Mouse (Mus musculus): ENCODE results near the gene Gga3. TPM values are rescaled to one million over a fixed set of nuclear protein-coding genes. Genes with fewer than 3 reads are reported as not detected.

Gga3 gene
- polyA plus RNA-seq, 1 experiment from 2014 or later: 17.9 TPM

GRCm38 (mm10) chr11:115582913-115583606 lies 20.8 kb downstream of the Gga3 start:
- Histone ChIP-seq H3K27ac (ENCODE audit: low read depth, low read length) (no peak overlapping the region), H3K4me1 (ENCODE audit: control insufficient read depth, insufficient read depth, low read length) (no peaks in the 10 kb centered on the region), H3K4me2 (no peak overlapping the region), H3K9me3 (replicated peaks; ENCODE audit: control insufficient read depth, low read length) (no peaks in the 10 kb centered on the region), H3K4me3 (ENCODE audit: low read depth, low read length) (no peak overlapping the region), H3K27me3 (ENCODE audit: control insufficient read depth, insufficient read depth, low read length) (no peaks in the 10 kb centered on the region), H3K9ac (ENCODE audit: low read depth, low read length) (no peak overlapping the region), H3K36me3 (ENCODE audit: control insufficient read depth, insufficient read depth, low read length) (peaks cover 57% of the 10 kb centered on the region)
- WGBS (ENCODE audit: insufficient replicate concordance): 81% methylated on average over 10 of the region's 10 CpGs
- no peak for ATAC-seq (replicated peaks; ENCODE audit: insufficient number of reproducible peaks, low FRiP score, low TSS enrichment)

DNA sequence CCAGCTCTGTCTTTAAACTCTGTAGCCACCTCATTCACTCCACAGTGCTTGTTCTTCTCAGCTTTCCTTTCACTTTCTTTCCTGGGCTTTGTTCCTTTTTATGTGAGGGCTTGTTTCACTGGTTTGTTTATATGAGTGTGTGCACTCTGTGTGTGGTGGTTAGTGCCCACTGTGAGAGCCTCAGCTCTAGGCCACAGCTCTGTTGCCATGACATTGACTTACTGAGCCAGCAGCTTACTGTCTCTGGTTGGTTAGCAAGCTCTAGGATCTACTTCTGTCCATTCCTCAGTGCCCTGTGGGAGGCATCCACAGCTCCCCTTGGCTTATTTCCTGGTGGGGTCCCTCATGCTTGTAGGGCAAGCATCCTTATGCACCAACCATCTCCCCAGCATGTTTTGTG lies 24.8 kb downstream of the Gga3 start:
- no peak overlapping the region for H3K4me2 ChIP-seq
- peaks cover 35% of the 10 kb centered on the region for H3K36me3 ChIP-seq (ENCODE audit: control insufficient read depth, insufficient read depth, low read length)
- H3K27me3 ChIP-seq (ENCODE audit: control insufficient read depth, insufficient read depth, low read length): no peaks in the 10 kb centered on the region
- H3K9ac ChIP-seq (ENCODE audit: low read depth, low read length): no peak overlapping the region
- no peak overlapping the region for H3K27ac ChIP-seq (ENCODE audit: low read depth, low read length)
- H3K4me3 ChIP-seq (ENCODE audit: low read depth, low read length): no peak overlapping the region
- no peaks in the 10 kb centered on the region for H3K4me1 ChIP-seq (ENCODE audit: control insufficient read depth, insufficient read depth, low read length)
- ATAC-seq (replicated peaks; ENCODE audit: insufficient number of reproducible peaks, low FRiP score, low TSS enrichment): no peak
- no peaks in the 10 kb centered on the region for H3K9me3 ChIP-seq (replicated peaks; ENCODE audit: control insufficient read depth, low read length)

DNA sequence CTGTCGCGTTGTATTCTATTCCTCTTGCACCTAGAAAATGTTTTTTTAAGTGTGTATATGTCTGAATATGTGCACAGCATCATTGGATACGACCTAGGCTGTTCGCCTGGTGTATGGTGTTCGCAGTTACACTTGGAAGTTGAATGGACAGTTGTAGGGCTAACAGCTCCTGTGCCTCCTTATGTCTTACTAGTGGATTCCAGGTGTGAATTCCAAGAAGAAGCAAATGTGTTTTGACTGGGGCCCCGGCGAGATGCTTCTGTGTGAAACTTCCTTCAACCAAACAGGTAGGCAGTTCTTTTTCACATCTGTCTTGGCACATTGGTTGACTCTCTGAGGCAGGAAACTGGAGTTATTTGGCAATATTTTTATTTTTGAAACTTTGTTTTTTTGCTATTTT lies 38.9 kb downstream of the Gga3 start:
- 15% methylated on average over 7 of the region's 7 CpGs for WGBS (ENCODE audit: insufficient replicate concordance)
- ATAC-seq (replicated peaks; ENCODE audit: insufficient number of reproducible peaks, low FRiP score, low TSS enrichment): no peak
- Histone ChIP-seq H3K27ac (ENCODE audit: low read depth, low read length) (no peak overlapping the region), H3K9ac (ENCODE audit: low read depth, low read length) (peak overlapping the region; percentile 91), H3K4me2 (peak overlapping the region; percentile 85), H3K4me3 (ENCODE audit: low read depth, low read length) (peak overlapping the region; percentile 86), H3K4me1 (ENCODE audit: control insufficient read depth, insufficient read depth, low read length) (peaks cover 9% of the 10 kb centered on the region), H3K27me3 (ENCODE audit: control insufficient read depth, insufficient read depth, low read length) (no peaks in the 10 kb centered on the region), H3K36me3 (ENCODE audit: control insufficient read depth, insufficient read depth, low read length) (peaks cover 18% of the 10 kb centered on the region), H3K9me3 (replicated peaks; ENCODE audit: control insufficient read depth, low read length) (no peaks in the 10 kb centered on the region)

DNA sequence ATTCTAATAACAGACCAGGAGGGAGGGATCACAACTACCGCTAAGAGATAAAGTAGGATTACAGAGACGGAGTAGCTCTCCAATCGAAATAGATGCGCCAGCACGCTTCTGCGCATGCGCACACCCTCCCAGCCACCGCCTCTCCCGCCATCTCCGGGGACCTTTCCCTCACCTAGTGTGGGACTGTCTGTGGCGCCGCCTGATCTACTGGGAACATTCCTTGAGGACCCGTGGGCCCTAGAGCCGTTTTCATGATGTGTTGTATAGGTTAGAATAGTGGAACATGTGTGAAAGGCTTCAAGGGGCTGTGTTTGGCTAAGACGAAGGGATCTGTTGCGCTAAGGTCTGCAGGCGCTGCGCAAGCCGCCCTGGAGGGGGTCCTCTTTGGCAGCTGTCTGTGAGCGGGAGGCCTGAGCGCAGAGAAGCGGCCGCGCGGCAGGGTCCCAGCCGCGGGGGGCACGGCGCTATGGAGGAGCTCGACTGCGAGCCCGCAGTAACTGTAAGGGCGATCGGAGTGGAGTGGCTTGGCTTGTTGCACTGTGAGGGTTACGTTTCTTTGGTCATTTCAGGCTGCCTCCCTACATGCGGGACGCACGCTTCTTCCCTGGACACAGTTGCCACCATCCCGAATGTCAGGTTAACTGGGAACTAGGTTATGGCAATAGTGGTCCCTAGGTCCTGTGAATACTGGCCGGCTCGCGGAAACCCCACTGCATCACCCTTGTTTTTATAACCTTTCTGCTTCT lies 39.6 kb downstream of the Gga3 start, which contains the start of gene Nup85:
Gene Nup85, plus strand, starts transcription at position 371 of the 746 bp plus-strand sequence.
- peak within 1 kb of the TSS; percentile 85 for H3K4me2 ChIP-seq
- H3K27me3 ChIP-seq (ENCODE audit: control insufficient read depth, insufficient read depth, low read length): no peaks in the 10 kb centered on the region
- H3K4me3 ChIP-seq (ENCODE audit: low read depth, low read length): peak within 1 kb of the TSS; percentile 86

DNA sequence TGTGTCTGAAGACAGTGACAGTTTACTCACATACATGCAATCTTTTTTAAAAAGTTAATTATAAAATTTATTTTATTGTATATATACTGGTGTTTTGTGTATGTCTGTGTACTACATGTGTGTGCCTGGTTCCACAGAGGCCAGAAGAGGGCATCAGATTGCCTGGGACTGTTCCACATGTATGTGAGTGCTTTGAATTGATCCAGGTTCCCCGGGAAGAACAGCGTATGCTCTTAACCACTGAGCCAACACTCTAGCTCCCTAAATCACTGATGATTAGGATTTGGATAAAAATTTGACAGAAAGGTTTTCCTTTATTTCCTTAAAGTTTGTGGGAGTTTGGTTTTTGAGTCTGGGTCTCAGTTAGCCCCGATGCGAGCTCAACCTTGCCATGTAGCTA lies 40.4 kb downstream of the Gga3 start:
- H3K4me2 ChIP-seq: peak overlapping the region; percentile 85
- ATAC-seq (replicated peaks; ENCODE audit: insufficient number of reproducible peaks, low FRiP score, low TSS enrichment): no peak
- H3K9ac ChIP-seq (ENCODE audit: low read depth, low read length): peak overlapping the region; percentile 91
- 37% methylated on average over 4 of the region's 4 CpGs for WGBS (ENCODE audit: insufficient replicate concordance)
- H3K27ac ChIP-seq (ENCODE audit: low read depth, low read length): peak overlapping the region; percentile 84
- no peaks in the 10 kb centered on the region for H3K9me3 ChIP-seq (replicated peaks; ENCODE audit: control insufficient read depth, low read length)
- no peaks in the 10 kb centered on the region for H3K27me3 ChIP-seq (ENCODE audit: control insufficient read depth, insufficient read depth, low read length)
- peaks cover 9% of the 10 kb centered on the region for H3K4me1 ChIP-seq (ENCODE audit: control insufficient read depth, insufficient read depth, low read length)
- H3K4me3 ChIP-seq (ENCODE audit: low read depth, low read length): peak overlapping the region; percentile 86
- 0 out of 2 replicates have a peak, but pooled peaks cover 6% of the 10 kb centered on the region for H3K36me3 ChIP-seq (ENCODE audit: control insufficient read depth, insufficient read depth, low read length)

More for the DNA sequence above, 39.6 kb downstream of the Gga3 start, which contains the start of gene Nup85:
- Histone ChIP-seq H3K27ac (ENCODE audit: low read depth, low read length) (peak within 1 kb of the TSS; percentile 84), H3K9ac (ENCODE audit: low read depth, low read length) (peak within 1 kb of the TSS; percentile 91), H3K4me1 (ENCODE audit: control insufficient read depth, insufficient read depth, low read length) (peaks cover 9% of the 10 kb centered on the region), H3K36me3 (ENCODE audit: control insufficient read depth, insufficient read depth, low read length) (peaks cover 12% of the 10 kb centered on the region; the same call in 1 of the 2 replicates), H3K9me3 (replicated peaks; ENCODE audit: control insufficient read depth, low read length) (no peaks in the 10 kb centered on the region)
- ATAC-seq (replicated peaks; ENCODE audit: insufficient number of reproducible peaks, low FRiP score, low TSS enrichment): peak; percentile 91
- WGBS (ENCODE audit: insufficient replicate concordance): under 1% methylated on average over 42 of the region's 42 CpGs

GRCm38 (mm10) chr11:115555717-115556116 lies 48.1 kb downstream of the Gga3 start:
- H3K4me2 ChIP-seq: no peak overlapping the region
- H3K27me3 ChIP-seq (ENCODE audit: control insufficient read depth, insufficient read depth, low read length): no peaks in the 10 kb centered on the region
- no peak overlapping the region for H3K27ac ChIP-seq (ENCODE audit: low read depth, low read length)
- H3K4me1 ChIP-seq (ENCODE audit: control insufficient read depth, insufficient read depth, low read length): no peaks in the 10 kb centered on the region
- no peaks in the 10 kb centered on the region for H3K9me3 ChIP-seq (replicated peaks; ENCODE audit: control insufficient read depth, low read length)
- no peak overlapping the region for H3K9ac ChIP-seq (ENCODE audit: low read depth, low read length)
- no peaks in the 10 kb centered on the region for H3K36me3 ChIP-seq (ENCODE audit: control insufficient read depth, insufficient read depth, low read length)
- no peak for ATAC-seq (replicated peaks; ENCODE audit: insufficient number of reproducible peaks, low FRiP score, low TSS enrichment)
- 73% methylated on average over 17 of the region's 17 CpGs for WGBS (ENCODE audit: insufficient replicate concordance)
- H3K4me3 ChIP-seq (ENCODE audit: low read depth, low read length): no peak overlapping the region

DNA sequence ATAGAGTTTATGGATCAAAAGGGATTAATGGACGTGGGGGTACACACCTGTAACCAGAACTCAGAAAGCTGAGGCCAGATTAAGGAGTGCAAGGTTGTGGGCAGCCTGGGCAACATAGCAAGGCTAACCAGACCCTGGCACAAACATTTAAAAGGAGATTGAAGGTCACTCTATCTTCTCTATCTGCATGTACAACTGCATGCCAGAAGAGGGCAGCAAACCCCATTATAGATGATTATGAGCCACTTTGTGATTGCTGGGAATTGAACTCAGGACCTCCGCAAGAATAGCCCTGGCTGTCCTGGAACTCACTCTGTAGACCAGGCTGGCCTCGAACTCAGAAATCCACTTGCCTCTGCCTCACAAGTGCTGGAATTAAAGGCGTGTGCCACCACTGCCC lies 51.1 kb downstream of the Gga3 start:
- Histone ChIP-seq H3K4me2 (no peak overlapping the region), H3K9me3 (replicated peaks; ENCODE audit: control insufficient read depth, low read length) (no peaks in the 10 kb centered on the region), H3K27me3 (ENCODE audit: control insufficient read depth, insufficient read depth, low read length) (no peaks in the 10 kb centered on the region), H3K4me1 (ENCODE audit: control insufficient read depth, insufficient read depth, low read length) (no peaks in the 10 kb centered on the region), H3K9ac (ENCODE audit: low read depth, low read length) (no peak overlapping the region), H3K4me3 (ENCODE audit: low read depth, low read length) (no peak overlapping the region), H3K27ac (ENCODE audit: low read depth, low read length) (no peak overlapping the region), H3K36me3 (ENCODE audit: control insufficient read depth, insufficient read depth, low read length) (no peaks in the 10 kb centered on the region)
- no peak for ATAC-seq (replicated peaks; ENCODE audit: insufficient number of reproducible peaks, low FRiP score, low TSS enrichment)
- WGBS (ENCODE audit: insufficient replicate concordance): 53% methylated on average over 4 of the region's 4 CpGs

- H3K4me1 ChIP-seq (ENCODE audit: control insufficient read depth, insufficient read depth, low read length): no peaks in the 10 kb centered on the region
- no peak overlapping the region for H3K4me2 ChIP-seq
- no peak for ATAC-seq (replicated peaks; ENCODE audit: insufficient number of reproducible peaks, low FRiP score, low TSS enrichment)
- 72% methylated on average over 4 of the region's 4 CpGs for WGBS (ENCODE audit: insufficient replicate concordance)
- no peak overlapping the region for H3K9ac ChIP-seq (ENCODE audit: low read depth, low read length)
- H3K27me3 ChIP-seq (ENCODE audit: control insufficient read depth, insufficient read depth, low read length): no peaks in the 10 kb centered on the region
- no peak overlapping the region for H3K27ac ChIP-seq (ENCODE audit: low read depth, low read length)
- H3K36me3 ChIP-seq (ENCODE audit: control insufficient read depth, insufficient read depth, low read length): no peaks in the 10 kb centered on the region
- no peak overlapping the region for H3K4me3 ChIP-seq (ENCODE audit: low read depth, low read length)
- H3K9me3 ChIP-seq (replicated peaks; ENCODE audit: control insufficient read depth, low read length): no peaks in the 10 kb centered on the region
These were observed 60.3 kb downstream of the Gga3 start for GRCm38 (mm10) chr11:115543571-115543970.
